Mouse (Mus musculus): ENCODE results near the gene Ankef1.

GRCm38 (mm10) chr2:136456875-136457274 lies 44.8 kb upstream of the Ankef1 start:
- TF ChIP-seq POLR2A (IDR thresholded peaks at IDR 0.05; ENCODE audit: low read depth, low read length): no peak
- no peak for TF ChIP-seq CTCF (IDR thresholded peaks at IDR 0.05; ENCODE audit: borderline replicate concordance, insufficient read depth, low read length)

Data from embryonic fibroblast, embryonic 13.5 days (primary cell).